In the genomic region with DNA sequence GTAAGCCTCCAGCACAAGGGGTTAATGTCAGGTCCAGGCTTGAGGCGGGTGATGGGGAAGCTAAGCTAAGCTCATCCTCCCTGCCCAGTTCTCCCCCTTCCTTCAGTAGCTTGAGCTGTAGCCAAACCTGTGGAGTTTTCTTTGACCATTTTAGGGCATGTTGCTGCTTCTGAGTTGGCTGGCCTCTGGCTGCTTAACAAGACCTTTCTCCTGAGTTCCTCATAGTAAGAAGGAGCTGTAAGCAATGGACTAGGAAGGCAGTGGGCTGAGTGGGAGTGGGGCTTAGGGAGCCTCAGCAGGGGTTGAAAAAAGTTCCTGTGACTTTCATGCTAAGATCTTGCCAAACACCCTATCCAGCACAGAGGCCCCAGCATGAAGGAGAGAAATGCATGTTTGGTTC, we compare ENCODE assay signal across 15 mouse cellular contexts. TPM values are rescaled to one million over a fixed set of nuclear protein-coding genes. Genes with fewer than 3 reads are reported as not detected.
DNase-seq lines count a peak whose midpoint lies in the region; ATAC-seq and TF ChIP-seq lines count a peak whose summit lies in the region.
"Had no signal": no experiment of that assay in that cellular context is flagged by ENCODE, and none has a peak within 500 bp of the region (broad histone marks: within the 10 kb centered on the region; RNA-seq: fewer than 3 reads in every experiment).

No protein-coding gene starts in this region.

- H3K4me1 ChIP-seq in kidney, postnatal 0 days (replicated peaks; ENCODE audit: insufficient read depth, low read length), result no peaks in the 10 kb centered on the region
- no peaks in the 10 kb centered on the region for H3K4me1 ChIP-seq in thymus, adult 2 months (replicated peaks; ENCODE audit: control insufficient read depth, insufficient read depth, low read length)
- H3K4me1 ChIP-seq in intestine, postnatal 0 days (replicated peaks; ENCODE audit: control insufficient read depth, insufficient read depth, low read length), result no peaks in the 10 kb centered on the region
- H3K4me1 ChIP-seq in stomach, postnatal 0 days (replicated peaks; ENCODE audit: control insufficient read depth, insufficient read depth), result 0 out of 2 replicates have a peak, but pooled peaks cover 2% of the 10 kb centered on the region
- H3K4me1 ChIP-seq: forebrain, embryonic 15.5 days; limb, embryonic 10.5 days; liver, embryonic 13.5 days had no signal

- no peak overlapping the region for H3K27ac ChIP-seq in kidney, postnatal 0 days
- H3K27ac ChIP-seq in thymus, adult 2 months (ENCODE audit: control insufficient read depth, insufficient read depth, low read length), result peak overlapping the region; percentile 23; the same call in 1 of the 2 replicates
- peak overlapping the region; percentile 41; the same call in 1 of the 2 replicates for H3K27ac ChIP-seq in intestine, postnatal 0 days (ENCODE audit: low read depth, low read length)
- H3K27ac ChIP-seq in stomach, postnatal 0 days (replicated peaks), result peak overlapping the region; percentile 61
- H3K27ac ChIP-seq: forebrain, embryonic 15.5 days; hindbrain, embryonic 13.5 days; limb, embryonic 10.5 days; liver, embryonic 13.5 days; neural tube, embryonic 15.5 days had no signal

- TF ChIP-seq CTCF in kidney, postnatal 0 days (IDR thresholded peaks at IDR 0.05; ENCODE audit: low read depth), result no peak
- TF ChIP-seq CTCF in thymus, adult 2 months (IDR thresholded peaks at IDR 0.05; ENCODE audit: borderline replicate concordance, control insufficient read depth, extremely low read depth, insufficient read depth, low read length, poor library complexity), result no peak
- TF ChIP-seq CTCF in intestine, postnatal 0 days (IDR thresholded peaks at IDR 0.05; ENCODE audit: low read depth), result no peak
- no peak for TF ChIP-seq CTCF in stomach, postnatal 0 days (IDR thresholded peaks at IDR 0.05; ENCODE audit: low read depth)

- no peaks in the 10 kb centered on the region for H3K9me3 ChIP-seq in kidney, postnatal 0 days (replicated peaks; ENCODE audit: low read length)
- no peaks in the 10 kb centered on the region for H3K9me3 ChIP-seq in intestine, postnatal 0 days (ENCODE audit: control insufficient read depth)
- H3K9me3 ChIP-seq in stomach, postnatal 0 days (ENCODE audit: control insufficient read depth, low read length), result no peaks in the 10 kb centered on the region
- H3K9me3 ChIP-seq: forebrain, embryonic 15.5 days; hindbrain, embryonic 13.5 days; limb, embryonic 10.5 days; liver, embryonic 13.5 days; neural tube, embryonic 15.5 days had no signal

- peak; percentile 29 for DNase-seq in kidney, postnatal 0 days (ENCODE audit: low spot score)
- no peak for DNase-seq in kidney, postnatal 14 days
- no peak for DNase-seq in thymus, adult 2 months
- no peak for DNase-seq in thymus, postnatal 36 days
- DNase-seq in stomach, postnatal 0 days (ENCODE audit: low spot score), result no peak
- DNase-seq in retina, postnatal 1 day, result no peak
- DNase-seq: cerebellum, adult 18-20 months; liver, embryonic 13.5 days; right cerebral cortex, postnatal 14 days had no signal

- WGBS in kidney, postnatal 0 days, result 87% methylated on average over 1 of the region's 1 CpGs
- 91% methylated on average over 1 of the region's 1 CpGs for WGBS in thymus, adult 2 months
- WGBS in intestine, postnatal 0 days, result 56% methylated on average over 1 of the region's 1 CpGs
- 21% methylated on average over 1 of the region's 1 CpGs for WGBS in stomach, postnatal 0 days

- no peak for ATAC-seq in kidney, postnatal 0 days (replicated peaks; ENCODE audit: low FRiP score, low read depth)
- ATAC-seq in intestine, postnatal 0 days, result peak; percentile 46; the same call in 1 of the 2 replicates
- ATAC-seq in stomach, postnatal 0 days (ENCODE audit: low FRiP score, low TSS enrichment), result peak; percentile 78; the same call in 1 of the 2 replicates
- ATAC-seq: activated CD4-positive, CD25-positive, alpha-beta regulatory T cell, adult 4 months; forebrain, embryonic 15.5 days had no signal

- TF ChIP-seq POLR2A in thymus, adult 2 months (IDR thresholded peaks at IDR 0.05; ENCODE audit: control insufficient read depth, extremely low read depth, insufficient read depth, low read length, poor library complexity), result no peak

- no peak overlapping the region for H3K9ac ChIP-seq in kidney, postnatal 0 days (ENCODE audit: low read depth, low read length)
- no peak overlapping the region for H3K9ac ChIP-seq in intestine, postnatal 0 days (ENCODE audit: low read depth, low read length)
- no peak overlapping the region for H3K9ac ChIP-seq in stomach, postnatal 0 days (ENCODE audit: low read length)
- H3K9ac ChIP-seq: forebrain, embryonic 15.5 days; hindbrain, embryonic 13.5 days; liver, embryonic 13.5 days; neural tube, embryonic 15.5 days had no signal

- H3K27me3 ChIP-seq in kidney, postnatal 0 days (ENCODE audit: insufficient read depth, low read length), result no peaks in the 10 kb centered on the region
- no peaks in the 10 kb centered on the region for H3K27me3 ChIP-seq in thymus, adult 2 months (ENCODE audit: control insufficient read depth, insufficient read depth, low read length)
- H3K27me3 ChIP-seq in intestine, postnatal 0 days (replicated peaks; ENCODE audit: control insufficient read depth, insufficient read depth, low read length), result no peaks in the 10 kb centered on the region
- no peaks in the 10 kb centered on the region for H3K27me3 ChIP-seq in stomach, postnatal 0 days (ENCODE audit: control insufficient read depth, insufficient read depth, low read length)
- H3K27me3 ChIP-seq: forebrain, embryonic 15.5 days; hindbrain, embryonic 13.5 days; liver, embryonic 13.5 days; neural tube, embryonic 15.5 days had no signal

- no peak overlapping the region for H3K4me2 ChIP-seq in kidney, postnatal 0 days (ENCODE audit: low read length)
- H3K4me2 ChIP-seq in intestine, postnatal 0 days (replicated peaks; ENCODE audit: low read depth), result no peak overlapping the region
- H3K4me2 ChIP-seq in stomach, postnatal 0 days (replicated peaks; ENCODE audit: low read depth), result no peak overlapping the region
- H3K4me2 ChIP-seq: forebrain, embryonic 15.5 days; hindbrain, embryonic 13.5 days; liver, embryonic 13.5 days; neural tube, embryonic 15.5 days had no signal

- peak; percentile 89 for TF ChIP-seq EP300 in stomach, postnatal 0 days (optimal IDR thresholded peaks at IDR 0.05)

- H3K36me3 ChIP-seq in kidney, postnatal 0 days (ENCODE audit: insufficient read depth, low read length), result peaks cover 53% of the 10 kb centered on the region
- peaks cover 61% of the 10 kb centered on the region for H3K36me3 ChIP-seq in thymus, adult 2 months (ENCODE audit: control insufficient read depth, insufficient read depth, low read length)
- H3K36me3 ChIP-seq in intestine, postnatal 0 days (ENCODE audit: control insufficient read depth, insufficient read depth), result peaks cover 81% of the 10 kb centered on the region
- H3K36me3 ChIP-seq in stomach, postnatal 0 days (ENCODE audit: control insufficient read depth, insufficient read depth, low read length), result peaks cover 17% of the 10 kb centered on the region

- no peak overlapping the region for H3K4me3 ChIP-seq in kidney, postnatal 0 days (replicated peaks; ENCODE audit: low read depth, low read length)
- no peak overlapping the region for H3K4me3 ChIP-seq in thymus, adult 2 months (ENCODE audit: control insufficient read depth, insufficient read depth, low read length)
- H3K4me3 ChIP-seq in intestine, postnatal 0 days (ENCODE audit: low read depth, low read length), result no peak overlapping the region
- no peak overlapping the region for H3K4me3 ChIP-seq in stomach, postnatal 0 days (ENCODE audit: low read depth, low read length)
- H3K4me3 ChIP-seq: forebrain, embryonic 15.5 days; hindbrain, embryonic 13.5 days; limb, embryonic 10.5 days; liver, embryonic 13.5 days; neural tube, embryonic 15.5 days had no signal

RNA-seq across cellular contexts. Expression of a gene that starts 13.2 kb away (rescaled TPM):
- polyA plus RNA-seq in kidney, postnatal 0 days (2015; fragmentation: Nextera tagmentation; extraction: Ambion mirVana), result 36.0 and 36.4 TPM in 2 replicates
- polyA plus RNA-seq in thymus, adult 2 months (2012; rRNA removed), result 23.1 and 30.4 TPM in 2 replicates
- 21.5 and 27.6 TPM in 2 replicates for polyA plus RNA-seq in intestine, postnatal 0 days (2015; fragmentation: Nextera tagmentation; extraction: Ambion mirVana)
- 18.9 and 22.3 TPM in 2 replicates for polyA plus RNA-seq in stomach, postnatal 0 days (2015; fragmentation: Nextera tagmentation; extraction: Ambion mirVana)

RNA-seq across cellular contexts. Expression of a gene that starts 13.6 kb away (rescaled TPM):
- polyA plus RNA-seq in kidney, postnatal 0 days (2015; fragmentation: Nextera tagmentation; extraction: Ambion mirVana), result 18.2 and 19.7 TPM in 2 replicates
- 72.8 and 85.1 TPM in 2 replicates for polyA plus RNA-seq in thymus, adult 2 months (2012; rRNA removed)
- 16.9 and 17.3 TPM in 2 replicates for polyA plus RNA-seq in intestine, postnatal 0 days (2015; fragmentation: Nextera tagmentation; extraction: Ambion mirVana)
- 17.8 and 19.7 TPM in 2 replicates for polyA plus RNA-seq in stomach, postnatal 0 days (2015; fragmentation: Nextera tagmentation; extraction: Ambion mirVana)

RNA-seq across cellular contexts. Expression of a gene that starts 16.0 kb away (rescaled TPM):
- polyA plus RNA-seq in kidney, postnatal 0 days (2015; fragmentation: Nextera tagmentation; extraction: Ambion mirVana), result 116 and 126 TPM in 2 replicates
- polyA plus RNA-seq in thymus, adult 2 months (2012; rRNA removed), result 66.3 and 69.5 TPM in 2 replicates
- 416 and 455 TPM in 2 replicates for polyA plus RNA-seq in intestine, postnatal 0 days (2015; fragmentation: Nextera tagmentation; extraction: Ambion mirVana)
- 881 and 1,168 TPM in 2 replicates for polyA plus RNA-seq in stomach, postnatal 0 days (2015; fragmentation: Nextera tagmentation; extraction: Ambion mirVana)

RNA-seq across cellular contexts. Expression of a gene that starts 35.2 kb away (rescaled TPM):
- polyA plus RNA-seq in kidney, postnatal 0 days (2015; fragmentation: Nextera tagmentation; extraction: Ambion mirVana), result 50.8 and 53.5 TPM in 2 replicates
- polyA plus RNA-seq in thymus, adult 2 months (2012; rRNA removed), result 504 and 614 TPM in 2 replicates
- 65.0 and 70.5 TPM in 2 replicates for polyA plus RNA-seq in intestine, postnatal 0 days (2015; fragmentation: Nextera tagmentation; extraction: Ambion mirVana)
- polyA plus RNA-seq in stomach, postnatal 0 days (2015; fragmentation: Nextera tagmentation; extraction: Ambion mirVana), result 41.0 and 46.1 TPM in 2 replicates
